Comparison of ENCODE assay signal across 8 mouse cellular contexts in genomic region chr3:94372641-94373040, GRCm38 (mm10). TPM values are rescaled to one million over a fixed set of nuclear protein-coding genes. Genes with fewer than 3 reads are reported as not detected.
DNase-seq lines count a peak whose midpoint lies in the region; ATAC-seq lines count a peak whose summit lies in the region.

TSS of gene Rorc (plus strand) at chr3:94372794.

- H3K4me3 ChIP-seq in forebrain, embryonic 14.5 days (ENCODE audit: low read depth, low read length): peak within 1 kb of the TSS; percentile 9
- H3K4me3 ChIP-seq in midbrain, embryonic 14.5 days (replicated peaks; ENCODE audit: low read depth, low read length): no peak within 1 kb of the TSS

- peak; percentile 47 for DNase-seq in urinary bladder, adult 18-20 months (ENCODE audit: low spot score in 2 of 2)
- no peak for DNase-seq in urinary bladder, postnatal 10 days (ENCODE audit: low spot score)
- no peak for DNase-seq in forebrain, embryonic 14.5 days (ENCODE audit: low spot score)
- DNase-seq in heart, postnatal 36 days: peak; percentile 39 to 47
- DNase-seq in large intestine, adult 2 months (ENCODE audit: low read depth, low spot score): no peak
- DNase-seq in midbrain, embryonic 14.5 days: no peak
- DNase-seq in right cerebral cortex, postnatal 4 days: no peak
- DNase-seq in left cerebral cortex, postnatal 25 days (ENCODE audit: low spot score in 2 of 2): no peak

- WGBS in forebrain, embryonic 14.5 days: 6% methylated on average over 5 of the region's 5 CpGs
- WGBS in large intestine, adult 2 months: 20% methylated on average over 5 of the region's 5 CpGs
- 19% methylated on average over 5 of the region's 5 CpGs for WGBS in midbrain, embryonic 14.5 days

- intact Hi-C loops in heart, postnatal 36 days (cut with DNase I): no loop called here
- intact Hi-C loops in left cerebral cortex, postnatal 25 days (cut with DNase I): no loop called here

- no peaks in the 10 kb centered on the region for H3K9me3 ChIP-seq in forebrain, embryonic 14.5 days (replicated peaks; ENCODE audit: control insufficient read depth, low read length)
- no peaks in the 10 kb centered on the region for H3K9me3 ChIP-seq in midbrain, embryonic 14.5 days (ENCODE audit: control insufficient read depth, low read length)

- no peaks in the 10 kb centered on the region for H3K27me3 ChIP-seq in forebrain, embryonic 14.5 days (replicated peaks; ENCODE audit: control insufficient read depth, insufficient read depth, low read length)
- peaks cover 3% of the 10 kb centered on the region; the same call in 1 of the 2 replicates for H3K27me3 ChIP-seq in midbrain, embryonic 14.5 days (ENCODE audit: control insufficient read depth, insufficient read depth, low read length)

- peak within 1 kb of the TSS; percentile 39; the same call in 1 of the 2 replicates for H3K27ac ChIP-seq in forebrain, embryonic 14.5 days (ENCODE audit: low read depth, low read length)
- no peak within 1 kb of the TSS for H3K27ac ChIP-seq in midbrain, embryonic 14.5 days (replicated peaks; ENCODE audit: low read depth, low read length)

- peaks cover 23% of the 10 kb centered on the region for H3K4me1 ChIP-seq in forebrain, embryonic 14.5 days (ENCODE audit: control insufficient read depth, insufficient read depth, low read length)
- peaks cover 9% of the 10 kb centered on the region for H3K4me1 ChIP-seq in midbrain, embryonic 14.5 days (ENCODE audit: control insufficient read depth, insufficient read depth, low read length)

- H3K9ac ChIP-seq in forebrain, embryonic 14.5 days (ENCODE audit: low read length): peak within 1 kb of the TSS; percentile 30
- no peak within 1 kb of the TSS; the same call in 1 of the 2 replicates for H3K9ac ChIP-seq in midbrain, embryonic 14.5 days (replicated peaks; ENCODE audit: low read length)

- ATAC-seq in forebrain, embryonic 14.5 days: peak; percentile 11; the same call in 1 of the 2 replicates
- no peak; the same call in 1 of the 2 replicates for ATAC-seq in midbrain, embryonic 14.5 days (ENCODE audit: low FRiP score, low TSS enrichment)

- no peaks in the 10 kb centered on the region for H3K36me3 ChIP-seq in forebrain, embryonic 14.5 days (ENCODE audit: control insufficient read depth, insufficient read depth, low read length)
- no peaks in the 10 kb centered on the region for H3K36me3 ChIP-seq in midbrain, embryonic 14.5 days (ENCODE audit: control insufficient read depth, insufficient read depth, low read length)

- H3K4me2 ChIP-seq in forebrain, embryonic 14.5 days (ENCODE audit: low read length): peak within 1 kb of the TSS; percentile 43
- peak within 1 kb of the TSS; percentile 38 for H3K4me2 ChIP-seq in midbrain, embryonic 14.5 days (ENCODE audit: low read length)

RNA-seq across cellular contexts. Expression of gene Rorc, which starts in this region (rescaled TPM):
- polyA plus RNA-seq in forebrain, embryonic 14.5 days (2014; fragmentation: Nextera tagmentation; extraction: Ambion mirVana): 1.0 and 1.4 TPM in 2 replicates
- total RNA-seq in heart, postnatal 36 days (2021): 10 to 100 TPM; 31.9 to 48.1 TPM
- 22.8 and 33.7 TPM in 2 replicates for polyA plus RNA-seq in large intestine, adult 2 months (2012; rRNA removed)
- 0.30 and 0.43 TPM in 2 replicates for polyA plus RNA-seq in midbrain, embryonic 14.5 days (2014; fragmentation: Nextera tagmentation; extraction: Ambion mirVana)
- total RNA-seq in left cerebral cortex, postnatal 25 days (2021): under 1 TPM; 0.21 to 0.60 TPM

Comparison
In these comparisons a context has a peak if more than half of its experiments do, and no peak if none do; other contexts are left out.
1. RNA of gene Rorc (total RNA-seq): 31.9 to 48.1 TPM in heart, postnatal 36 days; 0.21 to 0.60 TPM in left cerebral cortex, postnatal 25 days; every median in the first group is over 10 times any median in the second.
2. RNA of gene Rorc (polyA plus RNA-seq): 22.8 to 33.7 TPM in large intestine, adult 2 months; 1.0 to 1.4 TPM in forebrain, embryonic 14.5 days and 0.30 to 0.43 TPM in midbrain, embryonic 14.5 days; every median in the first group is over 10 times any median in the second.
3. DNase-seq: peak in urinary bladder, adult 18-20 months (2 of 2) and heart, postnatal 36 days (2 of 2); none in urinary bladder, postnatal 10 days (single experiment), forebrain, embryonic 14.5 days (single experiment), large intestine, adult 2 months (single experiment), midbrain, embryonic 14.5 days (single experiment), right cerebral cortex, postnatal 4 days (single experiment) and left cerebral cortex, postnatal 25 days (0 of 2).